Mouse (Mus musculus): Measurements from ENCODE around the gene Slc4a11. TPM values are rescaled to one million over a fixed set of nuclear protein-coding genes. Genes with fewer than 3 reads are reported as not detected.
"Not testable (repeated sequence)": the region's sequence is repeated elsewhere in the genome, so short reads cannot be mapped to it uniquely, and the experiment has no call there.

Gene Slc4a11
- polyA plus RNA-seq, 1 experiment from 2014 or later, result 0.45 TPM

GRCm38 (mm10) chr2:130663342-130663741, 34.0 kb downstream of the Slc4a11 start:
- Histone ChIP-seq H3K27ac (ENCODE audit: low read length) (peak overlapping the region; percentile 98), H3K4me1 (ENCODE audit: control insufficient read depth, insufficient read depth, low read length) (peaks cover 25% of the 10 kb centered on the region), H3K4me3 (ENCODE audit: low read depth, low read length) (0 out of 2 replicates have a peak overlapping the region, but pooled peaks have one; percentile 58), H3K9me3 (replicated peaks; ENCODE audit: control insufficient read depth, low read length, poor library complexity, severe bottlenecking) (no peaks in the 10 kb centered on the region), H3K9ac (ENCODE audit: low read depth, low read length) (peak overlapping the region; percentile 88), H3K4me2 (ENCODE audit: low read length) (peak overlapping the region; percentile 79), H3K36me3 (ENCODE audit: control insufficient read depth, insufficient read depth, low read length) (peaks cover 4% of the 10 kb centered on the region; the same call in 1 of the 2 replicates), H3K27me3 (ENCODE audit: control insufficient read depth, insufficient read depth, low read depth, low read length) (no peaks in the 10 kb centered on the region)
- no peak for ATAC-seq
- WGBS, result 88% methylated on average over 11 of the region's 11 CpGs

DNA sequence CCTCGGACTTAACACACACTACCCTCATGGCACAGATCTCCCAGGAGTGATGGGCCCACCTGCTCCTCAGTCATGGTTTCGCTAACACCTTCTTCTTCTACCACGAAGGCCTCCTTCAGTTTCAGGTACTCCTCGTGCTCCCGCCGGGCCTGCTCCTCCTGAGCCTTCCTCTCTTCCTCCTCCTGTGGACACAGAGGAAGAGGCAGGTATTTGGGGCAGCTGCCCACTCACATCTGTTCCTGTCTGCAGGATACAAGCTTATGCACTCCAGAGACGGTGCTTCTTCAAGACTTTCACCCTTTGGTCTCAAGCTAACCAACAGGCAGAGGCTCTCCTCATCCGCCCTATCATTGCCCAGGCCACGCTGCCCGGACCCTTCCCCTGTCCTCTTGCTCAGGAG, 38.8 kb downstream of the Slc4a11 start:
- ATAC-seq, result no peak
- Histone ChIP-seq H3K4me3 (ENCODE audit: low read depth, low read length) (no peak overlapping the region), H3K9me3 (replicated peaks; ENCODE audit: control insufficient read depth, low read length, poor library complexity, severe bottlenecking) (no peaks in the 10 kb centered on the region), H3K4me1 (ENCODE audit: control insufficient read depth, insufficient read depth, low read length) (peaks cover 16% of the 10 kb centered on the region), H3K4me2 (ENCODE audit: low read length) (no peak overlapping the region), H3K27me3 (ENCODE audit: control insufficient read depth, insufficient read depth, low read depth, low read length) (no peaks in the 10 kb centered on the region), H3K36me3 (ENCODE audit: control insufficient read depth, insufficient read depth, low read length) (peaks cover 22% of the 10 kb centered on the region), H3K27ac (ENCODE audit: low read length) (no peak overlapping the region), H3K9ac (ENCODE audit: low read depth, low read length) (no peak overlapping the region)
- WGBS, result 97% methylated on average over 10 of the region's 10 CpGs

- no peak overlapping the region for H3K4me2 ChIP-seq (ENCODE audit: low read length)
- no peak overlapping the region for H3K4me3 ChIP-seq (ENCODE audit: low read depth, low read length)
- WGBS, result 85% methylated on average over 6 of the region's 6 CpGs
- no peaks in the 10 kb centered on the region for H3K9me3 ChIP-seq (replicated peaks; ENCODE audit: control insufficient read depth, low read length, poor library complexity, severe bottlenecking)
- ATAC-seq, result no peak
- peaks cover 6% of the 10 kb centered on the region for H3K4me1 ChIP-seq (ENCODE audit: control insufficient read depth, insufficient read depth, low read length)
- no peak overlapping the region for H3K9ac ChIP-seq (ENCODE audit: low read depth, low read length)
- H3K27me3 ChIP-seq (ENCODE audit: control insufficient read depth, insufficient read depth, low read depth, low read length), result no peaks in the 10 kb centered on the region
- H3K27ac ChIP-seq (ENCODE audit: low read length), result no peak overlapping the region
- peaks cover 22% of the 10 kb centered on the region for H3K36me3 ChIP-seq (ENCODE audit: control insufficient read depth, insufficient read depth, low read length)
Measured at GRCm38 (mm10) chr2:130657541-130657940, 39.8 kb downstream of the Slc4a11 start.

GRCm38 (mm10) chr2:130656536-130656935, 40.8 kb downstream of the Slc4a11 start:
- WGBS, result 93% methylated on average over 9 of the region's 9 CpGs
- no peaks in the 10 kb centered on the region for H3K4me1 ChIP-seq (ENCODE audit: control insufficient read depth, insufficient read depth, low read length)
- H3K27me3 ChIP-seq (ENCODE audit: control insufficient read depth, insufficient read depth, low read depth, low read length), result no peaks in the 10 kb centered on the region
- no peak overlapping the region for H3K4me2 ChIP-seq (ENCODE audit: low read length)
- peaks cover 24% of the 10 kb centered on the region for H3K36me3 ChIP-seq (ENCODE audit: control insufficient read depth, insufficient read depth, low read length)
- no peak overlapping the region for H3K27ac ChIP-seq (ENCODE audit: low read length)
- ATAC-seq, result no peak
- H3K4me3 ChIP-seq (ENCODE audit: low read depth, low read length), result no peak overlapping the region
- H3K9me3 ChIP-seq (replicated peaks; ENCODE audit: control insufficient read depth, low read length, poor library complexity, severe bottlenecking), result no peaks in the 10 kb centered on the region
- no peak overlapping the region for H3K9ac ChIP-seq (ENCODE audit: low read depth, low read length)

DNA sequence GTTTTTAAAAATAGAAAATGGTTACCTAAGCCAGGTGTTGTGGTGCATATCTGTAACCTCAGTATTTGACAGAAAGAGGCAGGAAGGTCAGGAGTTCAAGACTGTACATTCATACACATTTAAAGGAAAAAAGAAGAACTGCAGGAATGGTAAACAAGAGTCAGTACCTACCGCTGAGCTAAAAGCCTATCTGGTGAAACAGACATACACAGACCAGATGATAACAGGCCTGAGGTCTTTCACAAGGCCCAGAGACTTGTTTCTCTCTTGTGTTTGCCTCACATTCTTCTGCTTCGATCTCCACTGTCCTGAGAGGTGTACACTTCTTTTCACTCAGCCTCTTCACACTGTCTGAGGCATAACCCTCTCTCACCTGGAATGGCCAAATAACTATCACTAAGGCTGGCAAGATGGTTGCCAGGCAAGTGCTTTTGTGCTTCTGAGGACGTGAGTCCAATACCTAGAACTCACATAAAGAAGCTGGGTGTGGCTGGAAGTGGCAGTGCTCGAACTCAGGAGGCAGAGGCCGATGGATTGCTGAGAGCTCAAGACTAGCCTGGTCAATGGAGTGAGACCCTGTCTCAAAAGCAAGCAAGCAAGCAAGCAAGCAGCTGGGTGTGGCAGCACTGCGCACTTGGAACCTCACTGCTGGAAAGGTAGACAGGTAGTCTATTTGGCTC, 41.5 kb downstream of the Slc4a11 start:
- Histone ChIP-seq H3K27ac (ENCODE audit: low read length) (no peak overlapping the region), H3K27me3 (ENCODE audit: control insufficient read depth, insufficient read depth, low read depth, low read length) (no peaks in the 10 kb centered on the region), H3K36me3 (ENCODE audit: control insufficient read depth, insufficient read depth, low read length) (peaks cover 22% of the 10 kb centered on the region), H3K4me3 (ENCODE audit: low read depth, low read length) (no peak overlapping the region), H3K4me2 (ENCODE audit: low read length) (no peak overlapping the region), H3K4me1 (ENCODE audit: control insufficient read depth, insufficient read depth, low read length) (no peaks in the 10 kb centered on the region), H3K9me3 (replicated peaks; ENCODE audit: control insufficient read depth, low read length, poor library complexity, severe bottlenecking) (no peaks in the 10 kb centered on the region), H3K9ac (ENCODE audit: low read depth, low read length) (no peak overlapping the region)
- 91% methylated on average over 6 of the region's 6 CpGs for WGBS
- no peak for ATAC-seq

DNA sequence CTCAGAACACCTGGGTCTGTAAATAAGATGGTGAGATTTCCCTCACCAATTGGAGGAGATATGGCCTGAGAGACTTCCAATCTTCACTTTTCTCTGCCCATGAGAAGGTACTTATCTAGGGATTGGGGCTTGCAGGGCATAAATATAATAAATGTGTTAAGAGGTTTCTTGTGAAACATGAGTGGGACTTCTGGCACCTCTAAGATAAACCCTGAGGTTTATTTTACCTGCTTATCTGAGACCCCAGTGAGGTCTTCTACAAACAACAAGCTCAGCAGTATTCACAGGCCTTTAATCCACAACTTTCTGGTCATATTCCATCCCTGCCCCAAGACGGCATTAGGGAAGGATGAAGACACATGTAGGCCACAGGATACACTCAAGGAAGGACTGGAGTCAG, 43.6 kb downstream of the Slc4a11 start:
- ATAC-seq, result no peak
- 96% methylated on average over 1 of the region's 1 CpGs for WGBS
- H3K4me1 ChIP-seq (ENCODE audit: control insufficient read depth, insufficient read depth, low read length), result no peaks in the 10 kb centered on the region
- H3K27ac ChIP-seq (ENCODE audit: low read length), result no peak overlapping the region
- H3K27me3 ChIP-seq (ENCODE audit: control insufficient read depth, insufficient read depth, low read depth, low read length), result no peaks in the 10 kb centered on the region
- H3K4me2 ChIP-seq (ENCODE audit: low read length), result no peak overlapping the region
- H3K9me3 ChIP-seq (replicated peaks; ENCODE audit: control insufficient read depth, low read length, poor library complexity, severe bottlenecking), result no peaks in the 10 kb centered on the region
- H3K4me3 ChIP-seq (ENCODE audit: low read depth, low read length), result no peak overlapping the region
- H3K36me3 ChIP-seq (ENCODE audit: control insufficient read depth, insufficient read depth, low read length), result peaks cover 25% of the 10 kb centered on the region
- H3K9ac ChIP-seq (ENCODE audit: low read depth, low read length), result no peak overlapping the region

GRCm38 (mm10) chr2:130653303-130653702, 44.0 kb downstream of the Slc4a11 start:
- no peak for ATAC-seq
- no peak overlapping the region for H3K4me3 ChIP-seq (ENCODE audit: low read depth, low read length)
- H3K4me2 ChIP-seq (ENCODE audit: low read length), result no peak overlapping the region
- H3K36me3 ChIP-seq (ENCODE audit: control insufficient read depth, insufficient read depth, low read length), result peaks cover 25% of the 10 kb centered on the region
- no peaks in the 10 kb centered on the region for H3K4me1 ChIP-seq (ENCODE audit: control insufficient read depth, insufficient read depth, low read length)
- H3K9ac ChIP-seq (ENCODE audit: low read depth, low read length), result no peak overlapping the region
- no peak overlapping the region for H3K27ac ChIP-seq (ENCODE audit: low read length)
- no peaks in the 10 kb centered on the region for H3K27me3 ChIP-seq (ENCODE audit: control insufficient read depth, insufficient read depth, low read depth, low read length)
- H3K9me3 ChIP-seq (replicated peaks; ENCODE audit: control insufficient read depth, low read length, poor library complexity, severe bottlenecking), result no peaks in the 10 kb centered on the region
- WGBS, result 86% methylated on average over 2 of the region's 2 CpGs

DNA sequence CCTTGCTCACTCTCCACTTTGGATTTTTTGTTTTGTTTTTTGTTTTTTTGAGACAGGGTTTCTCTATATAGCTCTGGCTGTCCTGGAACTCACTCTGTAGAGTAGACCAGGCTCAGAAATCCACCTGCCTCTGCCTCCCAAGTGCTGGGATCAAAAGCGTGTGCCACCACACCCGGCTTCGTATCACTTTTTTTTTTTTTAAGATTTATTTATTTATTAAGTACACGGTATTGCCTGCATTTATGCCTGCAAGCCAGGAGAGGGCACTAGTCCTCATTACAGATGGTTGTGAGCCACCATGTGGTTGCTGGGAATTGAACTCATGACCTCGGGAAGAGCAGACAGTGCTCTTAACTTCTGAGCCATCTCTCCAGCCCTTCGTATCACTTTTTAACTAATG, 48.3 kb downstream of the Slc4a11 start:
- not testable (repeated sequence) for H3K36me3 ChIP-seq (ENCODE audit: control insufficient read depth, insufficient read depth, low read length); ATAC-seq
- WGBS, result 76% methylated on average over 6 of the region's 6 CpGs

DNA sequence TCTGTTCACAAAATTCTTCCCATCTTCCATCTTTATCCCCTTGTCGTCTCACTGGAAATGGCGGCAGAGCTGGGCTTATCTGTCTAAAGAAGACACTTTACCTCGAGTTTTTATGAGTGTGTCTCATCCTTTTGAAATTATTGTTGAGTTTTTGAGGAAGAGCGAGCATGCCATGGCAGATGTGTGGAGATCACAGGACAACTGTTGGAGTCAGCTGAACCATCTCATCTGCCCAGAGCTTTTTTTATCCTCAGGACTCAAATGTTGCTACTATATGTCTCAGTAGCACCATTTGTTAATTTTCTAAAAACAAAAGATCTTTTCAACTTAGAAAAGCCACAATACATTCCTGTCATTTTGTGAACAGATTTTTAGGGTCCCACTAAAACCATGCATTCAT, 52.1 kb downstream of the Slc4a11 start:
- no peak for ATAC-seq
- Histone ChIP-seq H3K27ac (ENCODE audit: low read length) (no peak overlapping the region), H3K27me3 (ENCODE audit: control insufficient read depth, insufficient read depth, low read depth, low read length) (no peaks in the 10 kb centered on the region), H3K9me3 (replicated peaks; ENCODE audit: control insufficient read depth, low read length, poor library complexity, severe bottlenecking) (no peaks in the 10 kb centered on the region), H3K4me2 (ENCODE audit: low read length) (no peak overlapping the region), H3K36me3 (ENCODE audit: control insufficient read depth, insufficient read depth, low read length) (0 out of 2 replicates have a peak, but pooled peaks cover 4% of the 10 kb centered on the region), H3K4me1 (ENCODE audit: control insufficient read depth, insufficient read depth, low read length) (peaks cover 12% of the 10 kb centered on the region; the same call in 1 of the 2 replicates), H3K4me3 (ENCODE audit: low read depth, low read length) (no peak overlapping the region), H3K9ac (ENCODE audit: low read depth, low read length) (no peak overlapping the region)
- 92% methylated on average over 4 of the region's 4 CpGs for WGBS

More for the DNA sequence above, 48.3 kb downstream of the Slc4a11 start:
- not testable (repeated sequence) for H3K4me3 ChIP-seq (ENCODE audit: low read depth, low read length); H3K4me1 ChIP-seq (ENCODE audit: control insufficient read depth, insufficient read depth, low read length); H3K27ac ChIP-seq (ENCODE audit: low read length); H3K4me2 ChIP-seq (ENCODE audit: low read length); H3K9ac ChIP-seq (ENCODE audit: low read depth, low read length); H3K27me3 ChIP-seq (ENCODE audit: control insufficient read depth, insufficient read depth, low read depth, low read length); H3K9me3 ChIP-seq (replicated peaks; ENCODE audit: control insufficient read depth, low read length, poor library complexity, severe bottlenecking)
